Mouse (Mus musculus) neural tube, embryonic 15.5 days (tissue): ENCODE data around the gene Tex46. TPM values are rescaled to one million over a fixed set of nuclear protein-coding genes. Genes with fewer than 3 reads are reported as not detected.

Experiments
- ATAC-seq: fragments of 200-750 bp; cut with Nextera tagmentation; 2 replicates; pipeline ENCODE4 v1.8.0; 2017; ENCODE audit warnings: mild to moderate bottlenecking, moderate TSS enrichment, moderate library complexity; ENCODE audit not compliant: low FRiP score
- H3K27ac ChIP-seq: fragments of 300-500 bp; sonication (generic); replicated peaks from 2 replicates; pipeline ENCODE4 v1.5.1; 2015; ENCODE audit warnings: mild to moderate bottlenecking, inconsistent platforms
- H3K27me3 ChIP-seq: fragments of 300-500 bp; sonication (generic); replicated peaks from 2 replicates; pipeline ENCODE4 v1.6.1; 2015; ENCODE audit warnings: inconsistent platforms
- H3K36me3 ChIP-seq: fragments of 300-500 bp; sonication (generic); 2 replicates; pipeline ENCODE4 v1.6.1; 2015; ENCODE audit warnings: inconsistent platforms
- H3K4me1 ChIP-seq: fragments of 300-500 bp; sonication (generic); 2 replicates; pipeline ENCODE4 v1.6.1; 2015; ENCODE audit warnings: inconsistent platforms
- H3K4me2 ChIP-seq: fragments of 300-500 bp; sonication (generic); 2 replicates; pipeline ENCODE4 v1.6.1; 2015; ENCODE audit warnings: inconsistent platforms, mild to moderate bottlenecking, moderate library complexity
- H3K4me3 ChIP-seq: fragments of 300-500 bp; sonication (generic); replicated peaks from 2 replicates; pipeline ENCODE4 v1.5.1; 2015; ENCODE audit warnings: mild to moderate bottlenecking, inconsistent platforms
- H3K9ac ChIP-seq: fragments of 300-500 bp; sonication (generic); replicated peaks from 2 replicates; pipeline ENCODE4 v1.6.1; 2015; ENCODE audit warnings: mild to moderate bottlenecking, inconsistent platforms
- H3K9me3 ChIP-seq: fragments of 300-500 bp; sonication (generic); replicated peaks from 2 replicates; pipeline ENCODE4 v1.6.1; 2016; ENCODE audit warnings: inconsistent platforms
- WGBS: fragments of 180-500 bp; shearing (Covaris S2); methylation state at CpG from one replicate; pipeline ENCODE4 v1.1.7; 2015; ENCODE audit warnings: mixed read lengths; 5-methylcytosine and 5-hydroxymethylcytosine counted together
- microRNA-seq: library from miRNA; unstranded; fragments of <30 nt; microRNA quantifications from one replicate; pipeline ENCODE4, GENCODE M21; 2017
- polyA plus RNA-seq: library from polyadenylated mRNA; unstranded; fragments of >200 nt; fragmentation: Nextera tagmentation; extraction: Ambion mirVana; gene quantifications from 2 replicates; pipeline ENCODE4 v1.2.1, GENCODE M21; 2015

Gene Tex46
- polyA plus RNA-seq, 1 experiment from 2014 or later, result not detected

GRCm38 (mm10) chr4:136651882-136652527 is 41.8 kb downstream of the Tex46 start:
- Histone ChIP-seq H3K4me2 (no peak overlapping the region), H3K4me1 (peaks cover 24% of the 10 kb centered on the region), H3K4me3 (no peak overlapping the region), H3K27me3 (no peaks in the 10 kb centered on the region), H3K9ac (no peak overlapping the region), H3K36me3 (peaks cover 31% of the 10 kb centered on the region), H3K9me3 (no peaks in the 10 kb centered on the region), H3K27ac (0 out of 2 replicates have a peak overlapping the region, but pooled peaks have one; percentile 41)
- ATAC-seq, result no peak
- 65% methylated on average over 13 of the region's 13 CpGs for WGBS

GRCm38 (mm10) chr4:136652528-136652910 is 42.3 kb downstream of the Tex46 start:
- Histone ChIP-seq H3K27me3 (no peaks in the 10 kb centered on the region), H3K4me3 (no peak overlapping the region), H3K36me3 (peaks cover 36% of the 10 kb centered on the region), H3K27ac (0 out of 2 replicates have a peak overlapping the region, but pooled peaks have one; percentile 41), H3K4me1 (peaks cover 24% of the 10 kb centered on the region), H3K9ac (no peak overlapping the region), H3K4me2 (no peak overlapping the region), H3K9me3 (no peaks in the 10 kb centered on the region)
- no peak for ATAC-seq
- 61% methylated on average over 11 of the region's 11 CpGs for WGBS

GRCm38 (mm10) chr4:136653019-136653418 is 42.8 kb downstream of the Tex46 start:
- no peak for ATAC-seq
- Histone ChIP-seq H3K9ac (no peak overlapping the region), H3K4me2 (no peak overlapping the region), H3K27me3 (no peaks in the 10 kb centered on the region), H3K4me1 (peaks cover 24% of the 10 kb centered on the region), H3K4me3 (no peak overlapping the region), H3K9me3 (no peaks in the 10 kb centered on the region), H3K27ac (0 out of 2 replicates have a peak overlapping the region, but pooled peaks have one; percentile 1), H3K36me3 (peaks cover 40% of the 10 kb centered on the region)
- 66% methylated on average over 6 of the region's 6 CpGs for WGBS

- H3K9me3 ChIP-seq, result no peaks in the 10 kb centered on the region
- no peak overlapping the region for H3K4me3 ChIP-seq
- H3K27ac ChIP-seq, result no peak overlapping the region
- H3K4me2 ChIP-seq, result no peak overlapping the region
- WGBS, result 87% methylated on average over 10 of the region's 10 CpGs
- H3K36me3 ChIP-seq, result peaks cover 47% of the 10 kb centered on the region
- no peak for ATAC-seq
- no peaks in the 10 kb centered on the region for H3K27me3 ChIP-seq
- no peak overlapping the region for H3K9ac ChIP-seq
- H3K4me1 ChIP-seq, result peaks cover 24% of the 10 kb centered on the region
Measured at GRCm38 (mm10) chr4:136653692-136654234, 43.5 kb downstream of the Tex46 start.

- H3K27me3 ChIP-seq, result no peaks in the 10 kb centered on the region
- WGBS, result 77% methylated on average over 3 of the region's 3 CpGs
- H3K9me3 ChIP-seq, result no peaks in the 10 kb centered on the region
- H3K9ac ChIP-seq, result no peak overlapping the region
- H3K4me2 ChIP-seq, result no peak overlapping the region
- no peak overlapping the region for H3K4me3 ChIP-seq
- H3K27ac ChIP-seq, result no peak overlapping the region
- H3K36me3 ChIP-seq, result peaks cover 74% of the 10 kb centered on the region
- 0 out of 2 replicates have a peak, but pooled peaks cover under 1% of the 10 kb centered on the region for H3K4me1 ChIP-seq
- no peak for ATAC-seq
Measured at GRCm38 (mm10) chr4:136657914-136658313, 47.7 kb downstream of the Tex46 start.

Small RNA genes within 50 kb of the gene (microRNA-seq; reads per million reads assigned to microRNA genes)
- not detected for gene Gm22180

Other genes starting within 250 kb of the Tex46 start
- 2.5 and 3.9 TPM in 2 replicates for gene Htr1d, start 186.9 kb upstream of the Tex46 start, polyA plus RNA-seq
- gene 6030445D17Rik, start 148.2 kb upstream of the Tex46 start, polyA plus RNA-seq, result 0.19 and 0.47 TPM in 2 replicates
- gene Luzp1, start 140.7 kb upstream of the Tex46 start, polyA plus RNA-seq, result 60.1 and 73.0 TPM in 2 replicates
- gene Kdm1a, start 7.7 kb upstream of the Tex46 start, polyA plus RNA-seq, result 46.6 and 49.8 TPM in 2 replicates
- 0.05 and 0.10 TPM in 2 replicates for gene Lactbl1, start 12.2 kb downstream of the Tex46 start, polyA plus RNA-seq
- 13.7 and 21.3 TPM in 2 replicates for gene Ephb2, start 225.6 kb downstream of the Tex46 start, polyA plus RNA-seq